Mouse (Mus musculus) spleen, embryonic (tissue): ENCODE data around the gene Rab3a.

Experiments
- CTCF ChIA-PET: fragments of 350-600 bp; sonication (Branson Sonifier 250); formaldehyde crosslinking; loops from one replicate; lab custom pipeline; 2022; lab: Charles Lee

Rab3a gene

DNA sequence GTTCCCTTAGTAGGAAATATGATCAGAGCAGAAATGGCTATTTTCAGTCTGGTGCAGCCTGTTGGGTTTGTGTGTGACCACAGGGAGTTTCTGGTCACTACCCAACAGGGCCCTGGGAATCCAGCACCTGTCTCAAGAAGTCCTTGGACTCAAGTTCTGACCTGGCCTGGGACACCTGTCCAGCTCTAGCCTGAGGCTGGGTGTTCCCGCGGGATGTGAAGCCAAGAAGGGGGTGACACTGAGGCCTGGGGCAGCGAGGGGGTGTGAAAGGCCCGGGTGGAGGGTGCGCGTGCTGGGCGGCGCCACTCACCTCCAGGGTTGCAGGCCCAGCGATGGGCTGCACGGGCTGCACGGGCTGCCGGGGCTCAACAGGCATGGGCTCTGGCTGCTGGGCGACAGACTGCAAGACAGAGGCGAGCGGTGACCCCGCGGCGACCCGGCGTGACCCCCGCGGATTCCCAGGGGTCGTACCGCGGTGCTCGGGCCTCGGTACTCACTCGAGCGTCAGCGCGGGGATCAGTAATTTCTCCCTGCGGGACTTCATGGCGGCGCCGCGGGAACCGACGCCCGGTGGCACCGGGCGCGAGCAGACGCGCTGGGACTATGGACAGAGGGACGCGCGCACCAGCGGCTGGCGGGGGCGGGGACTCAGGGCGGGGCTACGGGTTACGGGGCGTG is 42.1 kb downstream of the Rab3a start:
- CTCF ChIA-PET: no interaction called here

DNA sequence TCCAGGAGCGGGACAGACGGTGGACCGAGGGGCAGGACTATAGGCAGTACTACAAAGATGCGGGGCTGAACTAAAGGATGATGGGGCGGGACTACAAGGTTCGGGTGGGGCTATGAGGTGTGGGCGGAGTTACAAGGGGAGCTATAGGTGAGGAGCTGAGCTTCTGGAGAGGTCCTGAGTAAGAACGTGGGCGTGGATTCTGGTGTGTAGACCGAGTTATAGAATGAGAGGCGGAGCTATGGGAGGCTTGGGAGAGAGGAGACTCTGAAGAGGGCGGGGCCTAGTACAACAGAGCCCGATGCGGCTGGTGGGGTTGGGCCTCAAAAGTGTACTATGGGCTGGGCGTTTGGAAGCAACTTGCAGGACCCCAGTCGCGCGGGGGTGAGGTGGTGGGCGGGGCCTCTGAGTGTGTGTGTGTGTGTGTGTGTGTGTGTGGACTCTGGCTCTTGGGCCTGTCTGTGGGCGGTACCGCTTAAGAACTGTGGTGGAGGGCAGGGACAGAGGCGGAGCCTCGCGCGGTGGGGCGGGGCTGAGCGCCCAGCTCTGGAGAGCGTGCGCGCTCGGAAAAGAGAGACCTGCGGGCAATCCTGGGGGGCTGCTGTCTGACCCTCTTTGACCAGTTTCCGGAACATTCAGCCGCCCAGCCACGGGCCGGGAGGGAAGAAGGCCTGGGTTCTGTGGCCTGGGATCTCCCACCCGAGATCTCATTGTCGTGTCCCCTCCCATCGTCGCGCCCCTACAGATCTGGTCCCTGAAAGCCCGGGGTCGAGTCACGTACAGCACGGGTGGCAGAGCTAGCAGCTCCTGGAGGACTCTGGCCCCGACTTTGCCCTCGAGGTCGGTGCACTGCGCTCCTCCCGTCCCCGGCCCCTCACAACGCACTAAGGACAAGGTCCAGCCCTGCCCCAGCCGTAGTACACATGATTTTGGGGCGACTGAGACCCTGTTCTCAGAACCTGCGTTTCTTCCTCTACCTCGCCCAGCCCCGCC is 42.9 kb downstream of the Rab3a start:
- CTCF ChIA-PET: no interaction called here

GRCm38 (mm10) chr8:70798281-70798680 is 43.8 kb downstream of the Rab3a start:
- CTCF ChIA-PET: no interaction called here

GRCm38 (mm10) chr8:70800648-70801047 is 46.2 kb downstream of the Rab3a start:
- CTCF ChIA-PET: interaction anchor here (0.6 kb wide), 1 partner anchor 72 kb away, joined by 4 read pairs; no protein-coding TSS in a partner anchor

DNA sequence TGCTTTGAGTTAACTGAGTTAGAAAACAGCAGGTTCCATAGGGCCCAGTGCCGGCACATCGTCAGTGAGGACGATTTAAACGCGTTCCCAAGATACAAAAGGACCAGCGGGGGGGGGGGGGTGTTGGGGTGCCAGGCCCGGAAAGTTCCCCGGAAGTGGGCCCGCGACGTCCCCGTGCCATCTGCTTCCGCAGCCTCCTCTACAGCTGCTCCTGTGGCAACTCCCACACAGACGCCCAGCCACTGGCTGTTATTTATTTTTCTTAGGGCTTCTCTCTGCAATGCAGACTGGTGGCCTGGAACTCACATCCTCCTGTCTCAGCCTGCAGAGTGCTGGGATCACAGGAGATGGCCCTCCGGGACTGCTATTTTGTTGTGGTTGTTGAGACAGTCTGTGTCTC is 46.7 kb downstream of the Rab3a start:
- CTCF ChIA-PET: interaction anchor here (0.6 kb wide), 1 partner anchor 71 kb away, joined by 4 read pairs; no protein-coding TSS in a partner anchor

DNA sequence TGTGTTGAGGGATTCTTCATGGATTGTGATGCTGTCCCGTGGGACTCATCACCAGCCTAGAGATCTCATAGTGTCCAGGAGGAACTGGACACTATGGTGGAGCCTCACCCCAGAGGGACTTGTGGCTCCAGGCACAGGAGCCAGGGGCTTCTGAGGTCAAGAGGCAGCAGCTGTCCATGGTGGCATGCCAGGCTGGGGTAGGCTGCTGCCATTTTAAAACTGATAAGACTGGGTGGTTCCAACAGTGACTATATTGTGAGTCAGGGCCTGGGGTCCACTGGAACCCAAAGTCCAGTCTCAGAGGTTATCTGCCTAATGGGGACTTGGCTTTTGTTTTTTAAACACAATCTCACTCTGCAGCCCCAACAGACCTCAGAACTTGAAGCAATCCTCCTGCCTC is 47.4 kb downstream of the Rab3a start:
- CTCF ChIA-PET: no interaction called here

- CTCF ChIA-PET: interaction anchor here (0.5 to 1.3 kb wide), 5 partner anchors 12 to 253 kb away, joined by 3 to 10 read pairs (median 3); no protein-coding TSS in a partner anchor
Measured at GRCm38 (mm10) chr8:70802786-70803510, 48.5 kb downstream of the Rab3a start.

DNA sequence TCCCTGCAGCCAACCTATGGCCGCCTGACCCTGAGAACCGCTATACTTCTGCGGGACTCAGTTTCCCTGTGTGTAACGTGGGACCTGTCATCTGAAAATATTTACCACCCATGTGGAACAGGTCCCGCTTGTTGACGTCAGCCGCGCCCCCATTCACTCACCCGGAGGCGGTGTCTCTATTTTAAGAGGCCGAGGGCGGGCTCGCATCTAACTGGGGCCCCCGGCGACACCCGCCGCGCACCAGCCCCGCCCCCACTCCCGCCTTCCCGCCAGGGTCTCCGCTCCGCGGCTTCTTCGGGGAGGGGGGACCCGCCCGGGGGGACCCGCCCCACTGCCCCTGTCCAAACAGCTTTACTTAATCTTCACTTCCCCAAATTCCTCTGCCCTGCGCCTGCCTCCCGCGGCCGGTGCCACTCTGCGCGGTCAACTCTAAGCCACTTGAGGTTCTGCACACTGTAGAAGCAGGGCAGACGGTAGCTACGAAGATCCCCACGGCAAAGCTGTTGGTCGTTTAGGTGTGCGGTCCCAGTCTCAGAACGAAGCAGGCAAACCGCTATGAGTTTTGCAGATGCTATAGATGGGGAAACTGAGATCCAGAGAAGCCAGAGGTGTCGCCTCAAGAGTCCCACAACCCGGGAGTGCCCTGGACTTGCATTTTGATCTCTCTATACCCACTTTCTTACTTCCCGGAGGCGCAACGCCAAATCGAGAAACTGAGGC is 49.4 kb downstream of the Rab3a start:
- CTCF ChIA-PET: interaction anchor here (0.5 to 1.3 kb wide), 2 partner anchors 17 to 91 kb away, joined by 3 read pairs; no protein-coding TSS in a partner anchor

- CTCF ChIA-PET: interaction anchor here (1.2 to 1.3 kb wide), 2 partner anchors 17 to 35 kb away, joined by 3 read pairs; partner anchors contain the start of gene Arrdc2
Measured at GRCm38 (mm10) chr8:70804481-70805206, 50.2 kb downstream of the Rab3a start, which contains the start of gene Mast3. Gene Mast3 (minus strand): TSS chr8:70805054.

- CTCF ChIA-PET: no interaction called here
Measured at GRCm38 (mm10) chr8:70806541-70806940, 52.1 kb downstream of the Rab3a start.

DNA sequence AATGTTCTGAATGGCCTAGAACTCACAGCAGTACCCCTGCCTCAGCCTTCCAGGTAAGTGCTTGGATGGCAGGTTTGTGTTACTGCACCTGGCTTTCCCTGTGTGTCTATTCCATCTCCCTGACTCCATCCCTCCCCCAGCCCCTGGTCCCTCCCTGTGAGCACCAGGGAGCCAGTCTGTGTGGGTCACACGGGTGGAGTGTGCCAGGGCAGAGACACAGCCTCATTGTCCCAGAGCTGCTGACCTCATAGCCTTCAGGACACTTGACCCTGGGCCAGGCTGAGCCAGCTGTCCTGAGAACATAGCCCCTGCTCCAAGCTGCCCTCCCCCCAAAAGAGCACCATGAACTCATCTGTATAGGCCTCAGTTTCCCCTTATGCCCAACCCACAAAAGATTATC is 52.8 kb downstream of the Rab3a start:
- CTCF ChIA-PET: no interaction called here

DNA sequence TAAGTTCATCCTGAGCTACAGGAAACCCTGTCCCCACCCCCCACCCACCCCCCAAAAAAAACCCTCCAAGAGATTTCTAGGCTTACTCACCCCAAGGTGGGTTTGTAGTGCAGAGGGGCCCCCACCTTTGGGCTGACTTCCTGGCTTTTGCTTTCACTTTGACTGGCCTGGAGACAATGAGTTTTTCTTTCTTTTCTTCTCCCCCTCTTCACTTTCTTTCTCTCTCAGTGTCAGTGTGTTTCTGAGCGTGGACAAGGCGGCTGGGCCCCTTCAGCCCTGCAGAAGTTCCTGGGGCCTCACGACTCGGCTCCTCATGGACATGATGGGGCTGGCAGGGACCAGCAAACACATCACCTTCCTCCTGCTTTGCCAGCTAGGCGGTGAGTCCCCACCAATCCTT is 53.8 kb downstream of the Rab3a start, which contains the start of gene Il12rb1:
Il12rb1 (plus strand) TSS at position 211 of the 400 bp plus-strand sequence.
- CTCF ChIA-PET: interaction anchor here (0.6 to 0.9 kb wide), 3 partner anchors 9 to 263 kb away, joined by 3 to 5 read pairs (median 3); no protein-coding TSS in a partner anchor
